In genomic region chr7:3391809-3392208, GRCm38 (mm10) we compare ENCODE assay signal across 8 mouse cellular contexts. TPM values are rescaled to one million over a fixed set of nuclear protein-coding genes. Genes with fewer than 3 reads are reported as not detected.
A peak's percentile ranks its signal among the peaks of the same experiment; 100 is the strongest.
DNase-seq lines count a peak whose midpoint lies in the region; ATAC-seq lines count a peak whose summit lies in the region.

No protein-coding gene starts in this region.

- peak overlapping the region; percentile 60 for H3K4me3 ChIP-seq in forebrain, embryonic 15.5 days
- H3K4me3 ChIP-seq in midbrain, embryonic 15.5 days = peak overlapping the region; percentile 55

- intact Hi-C loops in left cerebral cortex, postnatal 25 days (cut with DNase I) = loop anchor here (2.0 kb wide), 1 partner anchor 59 kb away; the partner anchor contains the start of gene Cacng7

- DNase-seq in left cerebral cortex, postnatal 25 days (ENCODE audit: low spot score in 2 of 2) = peak; percentile 29 to 53
- no peak for DNase-seq in left cerebral cortex, adult 11 months (ENCODE audit: low spot score)
- peak; percentile 63 to 72 for DNase-seq in cerebellum, postnatal 14 days
- DNase-seq in layer of hippocampus, adult 9-11 months = no peak
- no peak for DNase-seq in yolk sac, embryonic 10.5 days (ENCODE audit: low spot score)
- DNase-seq in right cerebral cortex, postnatal 36 days (ENCODE audit: low spot score in 2 of 2) = no peak

- H3K27ac ChIP-seq in forebrain, embryonic 15.5 days (replicated peaks) = no peak overlapping the region; the same call in 1 of the 2 replicates
- H3K27ac ChIP-seq in midbrain, embryonic 15.5 days = peak overlapping the region; percentile 63; the same call in 1 of the 2 replicates

- WGBS in forebrain, embryonic 15.5 days = 2% methylated on average over 4 of the region's 4 CpGs
- WGBS in midbrain, embryonic 15.5 days = 12% methylated on average over 4 of the region's 4 CpGs

- H3K9ac ChIP-seq in forebrain, embryonic 15.5 days (replicated peaks) = peak overlapping the region; percentile 70
- peak overlapping the region; percentile 59; the same call in 1 of the 2 replicates for H3K9ac ChIP-seq in midbrain, embryonic 15.5 days

- no peaks in the 10 kb centered on the region for H3K27me3 ChIP-seq in forebrain, embryonic 15.5 days
- no peaks in the 10 kb centered on the region for H3K27me3 ChIP-seq in midbrain, embryonic 15.5 days (replicated peaks)

- H3K4me1 ChIP-seq in forebrain, embryonic 15.5 days = peaks cover 58% of the 10 kb centered on the region
- H3K4me1 ChIP-seq in midbrain, embryonic 15.5 days = peaks cover 49% of the 10 kb centered on the region

- H3K4me2 ChIP-seq in forebrain, embryonic 15.5 days (replicated peaks) = peak overlapping the region; percentile 83
- peak overlapping the region; percentile 72 for H3K4me2 ChIP-seq in midbrain, embryonic 15.5 days

- peaks cover 14% of the 10 kb centered on the region for H3K36me3 ChIP-seq in forebrain, embryonic 15.5 days
- H3K36me3 ChIP-seq in midbrain, embryonic 15.5 days (replicated peaks) = peaks cover 9% of the 10 kb centered on the region

- H3K9me3 ChIP-seq in forebrain, embryonic 15.5 days = no peaks in the 10 kb centered on the region
- no peaks in the 10 kb centered on the region for H3K9me3 ChIP-seq in midbrain, embryonic 15.5 days

- 0 out of 2 replicates have a peak, but pooled peaks have one; percentile 26 for ATAC-seq in forebrain, embryonic 15.5 days (replicated peaks)
- peak; percentile 40; the same call in 1 of the 2 replicates for ATAC-seq in midbrain, embryonic 15.5 days (replicated peaks)

RNA-seq across cellular contexts. Expression of gene Cacng8, which starts 1.3 kb away (rescaled TPM):
- total RNA-seq in left cerebral cortex, postnatal 25 days (2021) = 100 to 1,000 TPM; 172 to 174 TPM
- polyA plus RNA-seq in forebrain, embryonic 15.5 days (2015; fragmentation: Nextera tagmentation; extraction: Ambion mirVana) = 12.5 and 16.4 TPM in 2 replicates
- 18.3 and 19.0 TPM in 2 replicates for polyA plus RNA-seq in midbrain, embryonic 15.5 days (2015; fragmentation: Nextera tagmentation; extraction: Ambion mirVana)

RNA-seq across cellular contexts. Expression of gene Cacng6, which starts 32.2 kb away (rescaled TPM):
- total RNA-seq in left cerebral cortex, postnatal 25 days (2021) = 1 to 10 TPM in 1 of 2 experiments, under 1 TPM in 1; 0.98 to 1.6 TPM
- 0.08 and 0.14 TPM in 2 replicates for polyA plus RNA-seq in forebrain, embryonic 15.5 days (2015; fragmentation: Nextera tagmentation; extraction: Ambion mirVana)
- not detected in 2 replicates for polyA plus RNA-seq in midbrain, embryonic 15.5 days (2015; fragmentation: Nextera tagmentation; extraction: Ambion mirVana)

RNA-seq across cellular contexts. Expression of gene Cacng7, which starts 59.1 kb away (rescaled TPM):
- 100 to 1,000 TPM; 169 to 180 TPM for total RNA-seq in left cerebral cortex, postnatal 25 days (2021)
- polyA plus RNA-seq in forebrain, embryonic 15.5 days (2015; fragmentation: Nextera tagmentation; extraction: Ambion mirVana) = 3.4 and 4.5 TPM in 2 replicates
- 4.0 TPM in 2 replicates for polyA plus RNA-seq in midbrain, embryonic 15.5 days (2015; fragmentation: Nextera tagmentation; extraction: Ambion mirVana)

Comparison
In these comparisons a context has a peak if more than half of its experiments do, and no peak if none do; other contexts are left out.
1. DNase-seq: peak in left cerebral cortex, postnatal 25 days (2 of 2) and cerebellum, postnatal 14 days (2 of 2); none in left cerebral cortex, adult 11 months (single experiment), layer of hippocampus, adult 9-11 months (single experiment), yolk sac, embryonic 10.5 days (single experiment) and right cerebral cortex, postnatal 36 days (0 of 2).